Mouse (Mus musculus): ENCODE data around the gene Clca2. TPM values are rescaled to one million over a fixed set of nuclear protein-coding genes. Genes with fewer than 3 reads are reported as not detected.
A peak's percentile ranks its signal among the peaks of the same experiment; 100 is the strongest.

Clca2 gene
- total and polyA plus RNA-seq, 2 experiments from 2014 or later: not detected

DNA sequence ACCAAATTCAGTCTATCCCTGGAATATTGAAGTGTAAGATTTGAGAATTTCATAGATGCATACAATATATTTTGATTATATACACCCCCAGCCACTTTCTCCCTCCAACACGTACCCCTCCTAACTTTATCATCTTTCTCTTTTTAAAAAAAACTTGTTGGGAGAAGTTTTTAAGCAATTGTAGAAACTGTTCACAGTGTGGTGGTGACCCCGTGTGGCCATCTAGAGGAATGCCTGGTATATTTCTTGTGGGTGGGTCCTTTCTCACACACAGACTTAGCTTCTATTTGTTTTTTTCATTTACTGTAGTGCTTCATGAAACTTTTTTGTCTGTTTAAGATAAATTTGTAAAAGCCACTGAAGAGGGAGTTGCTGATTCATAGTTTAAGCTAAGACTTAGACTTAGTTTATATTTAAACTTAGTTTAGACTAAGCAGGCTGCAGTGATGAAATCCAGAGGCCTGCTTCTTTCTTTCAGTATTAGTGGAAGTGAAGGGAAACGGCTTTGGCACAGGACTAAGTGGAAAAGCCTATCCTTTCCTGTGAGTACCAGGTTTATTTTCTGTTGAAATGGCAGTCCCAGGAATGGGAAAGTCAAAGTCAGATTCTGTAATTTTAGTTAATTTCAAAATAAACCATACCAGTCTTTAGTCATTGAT lies 32.1 kb upstream of the Clca2 start:
- peak; percentile 82 for ATAC-seq

DNA sequence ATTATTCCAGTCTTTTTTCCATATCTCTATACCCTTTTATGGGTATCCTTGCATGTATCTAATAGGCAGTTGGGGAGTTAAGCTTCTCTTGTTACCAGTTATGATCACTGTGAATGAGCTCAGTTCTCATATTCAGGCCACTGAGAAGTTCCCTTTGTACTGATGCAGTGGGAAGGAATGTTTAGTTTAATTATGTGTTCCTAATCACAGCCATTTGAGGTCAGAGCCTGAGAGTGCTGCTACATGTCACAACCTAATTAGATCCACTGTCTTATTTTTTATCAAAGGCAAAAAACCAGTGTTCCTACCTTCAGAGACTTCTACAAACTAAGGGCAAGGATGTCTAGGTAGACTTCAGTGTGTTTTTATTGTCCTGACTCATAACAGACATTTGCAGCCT lies 30.1 kb upstream of the Clca2 start:
- H3K9me3 ChIP-seq (ENCODE audit: low read length): no peaks in the 10 kb centered on the region
- H3K27me3 ChIP-seq (ENCODE audit: insufficient read depth, low read length): no peaks in the 10 kb centered on the region
- no peak for DNase-seq
- no peak for TF ChIP-seq CTCF (IDR thresholded peaks at IDR 0.05; ENCODE audit: low read depth)
- H3K27ac ChIP-seq (ENCODE audit: low read depth, low read length): no peak overlapping the region
- H3K4me3 ChIP-seq (ENCODE audit: low read depth, low read length): no peak overlapping the region
- H3K9ac ChIP-seq: no peak overlapping the region
- H3K36me3 ChIP-seq (ENCODE audit: insufficient read depth): peaks cover 12% of the 10 kb centered on the region; the same call in 1 of the 2 replicates
- no peak overlapping the region for H3K4me2 ChIP-seq (ENCODE audit: low read depth)
- no peak for ATAC-seq
- no peaks in the 10 kb centered on the region for H3K4me1 ChIP-seq (ENCODE audit: insufficient read depth)

More for the DNA sequence above, 32.1 kb upstream of the Clca2 start:
- Histone ChIP-seq H3K4me2 (ENCODE audit: low read depth) (no peak overlapping the region), H3K9me3 (ENCODE audit: low read length) (no peaks in the 10 kb centered on the region), H3K9ac (no peak overlapping the region), H3K4me1 (ENCODE audit: insufficient read depth) (no peaks in the 10 kb centered on the region), H3K36me3 (ENCODE audit: insufficient read depth) (peaks cover 14% of the 10 kb centered on the region; the same call in 1 of the 2 replicates), H3K4me3 (ENCODE audit: low read depth, low read length) (no peak overlapping the region), H3K27me3 (ENCODE audit: insufficient read depth, low read length) (no peaks in the 10 kb centered on the region), H3K27ac (ENCODE audit: low read depth, low read length) (no peak overlapping the region)
- peak; percentile 73 for DNase-seq
- TF ChIP-seq CTCF (IDR thresholded peaks at IDR 0.05; ENCODE audit: low read depth): peak; percentile 80
- 31% methylated on average over 3 of the region's 3 CpGs for WGBS

DNA sequence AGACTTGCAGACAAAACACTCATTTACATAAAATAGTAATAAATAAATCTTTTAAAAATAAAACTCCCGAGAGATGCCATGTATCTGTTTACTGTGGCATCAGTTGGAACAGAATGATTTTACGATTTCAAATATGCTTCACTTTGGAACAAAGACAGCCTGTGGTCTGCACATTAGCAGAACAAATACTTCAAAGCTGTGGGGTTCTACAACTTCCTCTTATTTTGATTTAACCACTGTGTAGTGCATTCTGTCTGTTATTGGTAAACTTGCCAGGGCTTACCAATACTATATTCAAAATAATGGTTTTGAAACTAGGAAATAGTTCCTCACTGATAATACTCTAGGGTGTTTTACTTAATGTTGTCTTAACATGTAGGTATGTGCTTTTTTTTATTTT lies 27.4 kb upstream of the Clca2 start:
- no peak overlapping the region for H3K4me2 ChIP-seq (ENCODE audit: low read depth)

DNA sequence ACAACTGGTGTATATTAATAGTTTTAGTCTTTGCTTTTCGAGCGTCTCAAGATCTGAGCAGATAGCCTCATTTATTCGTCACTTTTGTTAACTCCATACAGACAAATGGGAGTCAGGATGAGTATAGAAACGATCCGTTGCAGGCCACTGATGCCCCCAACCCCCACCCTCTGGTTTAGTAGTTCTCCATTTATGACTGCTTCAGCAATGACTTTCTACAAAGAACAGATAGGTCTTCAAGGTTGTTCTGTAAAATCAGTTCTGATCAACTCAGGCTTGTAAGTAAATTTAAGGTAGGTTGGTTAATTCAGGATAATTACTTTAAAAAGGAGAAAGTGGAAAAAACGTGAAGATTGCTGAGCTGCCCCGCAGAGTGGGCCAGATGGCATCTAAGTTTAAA lies 20.2 kb upstream of the Clca2 start:
- H3K4me3 ChIP-seq (ENCODE audit: low read depth, low read length): peak overlapping the region; percentile 64
- no peak for DNase-seq
- no peak for ATAC-seq
- 60% methylated on average over 7 of the region's 7 CpGs for WGBS
- H3K27ac ChIP-seq (ENCODE audit: low read depth, low read length): no peak overlapping the region; the same call in 1 of the 2 replicates
- H3K27me3 ChIP-seq (ENCODE audit: insufficient read depth, low read length): no peaks in the 10 kb centered on the region
- TF ChIP-seq CTCF (IDR thresholded peaks at IDR 0.05; ENCODE audit: low read depth): no peak
- peak overlapping the region; percentile 95 for H3K9ac ChIP-seq
- H3K9me3 ChIP-seq (ENCODE audit: low read length): no peaks in the 10 kb centered on the region
- H3K36me3 ChIP-seq (ENCODE audit: insufficient read depth): no peaks in the 10 kb centered on the region
- peak overlapping the region; percentile 56 for H3K4me2 ChIP-seq (ENCODE audit: low read depth)
- peaks cover 11% of the 10 kb centered on the region; the same call in 1 of the 2 replicates for H3K4me1 ChIP-seq (ENCODE audit: insufficient read depth)

More for the DNA sequence above, 27.4 kb upstream of the Clca2 start:
- Histone ChIP-seq H3K27ac (ENCODE audit: low read depth, low read length) (no peak overlapping the region), H3K9ac (no peak overlapping the region), H3K4me1 (ENCODE audit: insufficient read depth) (no peaks in the 10 kb centered on the region), H3K4me3 (ENCODE audit: low read depth, low read length) (no peak overlapping the region), H3K27me3 (ENCODE audit: insufficient read depth, low read length) (no peaks in the 10 kb centered on the region), H3K9me3 (ENCODE audit: low read length) (no peaks in the 10 kb centered on the region), H3K36me3 (ENCODE audit: insufficient read depth) (peaks cover 5% of the 10 kb centered on the region; the same call in 1 of the 2 replicates)
- TF ChIP-seq CTCF (IDR thresholded peaks at IDR 0.05; ENCODE audit: low read depth): no peak
- WGBS: 95% methylated on average over 2 of the region's 2 CpGs
- no peak for DNase-seq
- ATAC-seq: no peak

DNA sequence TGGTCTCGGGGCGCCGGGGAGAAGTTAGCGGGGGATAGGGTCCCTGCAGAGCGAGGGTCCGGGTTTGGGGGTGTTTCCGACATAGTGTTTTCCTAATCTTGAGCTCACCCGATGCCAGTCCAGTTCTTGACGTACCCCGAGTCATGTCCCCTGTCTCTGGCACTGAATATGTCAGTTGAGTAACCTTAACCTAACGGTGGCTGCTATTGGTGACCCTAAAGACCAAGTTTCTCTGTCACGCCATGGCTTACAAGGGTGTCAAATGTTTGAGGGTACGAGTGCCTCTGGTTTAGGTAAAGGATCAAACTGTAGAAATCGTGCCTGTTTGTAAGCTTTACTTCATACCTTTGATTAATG lies 19.7 kb upstream of the Clca2 start:
- H3K9ac ChIP-seq: peak overlapping the region; percentile 95
- no peaks in the 10 kb centered on the region for H3K36me3 ChIP-seq (ENCODE audit: insufficient read depth)
- DNase-seq (no peak), ATAC-seq (no peak)
- 8% methylated on average over 14 of the region's 14 CpGs for WGBS
- H3K4me2 ChIP-seq (ENCODE audit: low read depth): peak overlapping the region; percentile 56
- H3K27me3 ChIP-seq (ENCODE audit: insufficient read depth, low read length): no peaks in the 10 kb centered on the region
- no peak for TF ChIP-seq CTCF (IDR thresholded peaks at IDR 0.05; ENCODE audit: low read depth)
- H3K4me3 ChIP-seq (ENCODE audit: low read depth, low read length): peak overlapping the region; percentile 64
- H3K4me1 ChIP-seq (ENCODE audit: insufficient read depth): peaks cover 11% of the 10 kb centered on the region; the same call in 1 of the 2 replicates
- H3K27ac ChIP-seq (ENCODE audit: low read depth, low read length): peak overlapping the region; percentile 96
- H3K9me3 ChIP-seq (ENCODE audit: low read length): no peaks in the 10 kb centered on the region

DNA sequence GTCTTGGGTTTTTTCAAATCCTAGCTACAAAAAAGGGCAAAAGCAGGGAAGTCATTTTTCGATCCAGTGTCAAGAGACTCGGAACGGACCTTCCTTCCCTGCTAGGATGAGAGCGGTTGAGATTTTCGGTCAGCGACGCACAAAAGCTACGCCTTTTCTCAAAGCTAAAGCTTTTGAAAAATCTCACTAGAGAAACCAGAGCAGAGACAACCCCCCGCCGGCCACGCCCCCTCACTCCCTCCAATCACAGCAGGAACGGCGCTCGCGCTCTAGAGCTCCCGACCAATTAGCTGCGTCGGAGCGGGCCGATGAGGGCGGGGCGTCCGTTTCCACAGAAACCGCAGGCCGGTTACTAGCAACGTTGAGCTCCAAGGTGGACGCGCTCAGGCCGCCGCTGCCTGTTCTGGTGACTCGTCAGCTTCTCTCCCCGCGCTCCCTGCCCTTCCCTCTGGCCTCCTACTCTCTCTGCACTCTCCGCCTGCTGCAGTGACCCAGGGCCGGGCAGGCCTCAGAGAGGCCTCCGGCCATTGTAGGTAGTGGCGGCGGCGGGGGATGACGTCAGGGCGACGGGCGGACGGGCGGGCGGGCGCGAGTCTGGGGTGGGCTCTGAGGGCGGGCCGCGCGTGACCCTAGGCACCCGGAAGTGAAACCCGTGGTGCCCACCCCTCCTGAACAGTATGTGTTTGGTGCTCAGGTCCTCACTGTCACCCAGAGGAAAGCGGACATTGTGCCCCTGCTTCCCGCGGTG lies 19.2 kb upstream of the Clca2 start, which contains the start of gene Odf2l:
Gene Odf2l (plus strand): TSS at position 335 of the 748 bp plus-strand sequence.
- peak; percentile 98 for ATAC-seq
- WGBS: 2% methylated on average over 57 of the region's 57 CpGs

DNA sequence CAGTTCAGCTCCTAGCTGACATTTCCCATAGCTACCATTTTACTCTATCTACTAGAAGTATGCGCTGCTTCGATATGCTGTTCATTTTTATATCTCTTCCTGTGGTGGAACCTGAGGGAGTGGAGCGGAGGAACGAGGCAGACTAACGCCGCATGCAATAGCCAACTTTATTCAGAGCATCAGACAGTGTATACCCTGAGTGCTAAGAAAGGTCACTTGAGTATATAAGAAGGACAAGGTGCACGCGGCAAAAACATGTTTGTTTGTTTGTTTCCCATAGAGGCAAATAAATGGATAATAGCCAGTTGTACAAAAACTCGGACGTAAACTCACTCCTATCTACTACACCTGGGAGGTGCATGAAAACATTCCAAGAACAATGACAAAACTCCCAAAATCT lies 18.4 kb upstream of the Clca2 start:
- no peaks in the 10 kb centered on the region for H3K36me3 ChIP-seq (ENCODE audit: insufficient read depth)
- H3K4me1 ChIP-seq (ENCODE audit: insufficient read depth): peaks cover 11% of the 10 kb centered on the region; the same call in 1 of the 2 replicates
- no peaks in the 10 kb centered on the region for H3K9me3 ChIP-seq (ENCODE audit: low read length)
- peak overlapping the region; percentile 64 for H3K4me3 ChIP-seq (ENCODE audit: low read depth, low read length)
- DNase-seq: peak; percentile 1
- peak overlapping the region; percentile 71 for H3K4me2 ChIP-seq (ENCODE audit: low read depth)
- no peak for TF ChIP-seq CTCF (IDR thresholded peaks at IDR 0.05; ENCODE audit: low read depth)
- 81% methylated on average over 10 of the region's 10 CpGs for WGBS
- no peaks in the 10 kb centered on the region for H3K27me3 ChIP-seq (ENCODE audit: insufficient read depth, low read length)
- ATAC-seq: no peak
- H3K27ac ChIP-seq (ENCODE audit: low read depth, low read length): peak overlapping the region; percentile 96
- H3K9ac ChIP-seq: peak overlapping the region; percentile 95

More for the DNA sequence above, 19.2 kb upstream of the Clca2 start, which contains the start of gene Odf2l:
- H3K36me3 ChIP-seq (ENCODE audit: insufficient read depth): no peaks in the 10 kb centered on the region
- TF ChIP-seq CTCF (IDR thresholded peaks at IDR 0.05; ENCODE audit: low read depth): no peak
- peak within 1 kb of the TSS; percentile 71 for H3K4me2 ChIP-seq (ENCODE audit: low read depth)
- H3K9me3 ChIP-seq (ENCODE audit: low read length): no peaks in the 10 kb centered on the region
- H3K27ac ChIP-seq (ENCODE audit: low read depth, low read length): peak within 1 kb of the TSS; percentile 96
- peaks cover 11% of the 10 kb centered on the region; the same call in 1 of the 2 replicates for H3K4me1 ChIP-seq (ENCODE audit: insufficient read depth)
- H3K9ac ChIP-seq: peak within 1 kb of the TSS; percentile 95
- peak; percentile 99 for DNase-seq
- H3K4me3 ChIP-seq (ENCODE audit: low read depth, low read length): peak within 1 kb of the TSS; percentile 64
- no peaks in the 10 kb centered on the region for H3K27me3 ChIP-seq (ENCODE audit: insufficient read depth, low read length)

Measured in forebrain, postnatal 0 days (tissue).